Mouse (Mus musculus) hindbrain, embryonic 10.5 days (tissue): ENCODE data around the gene Ttc29. TPM values are rescaled to one million over a fixed set of nuclear protein-coding genes. Genes with fewer than 3 reads are reported as not detected.

Experiments
- DNase-seq: peaks from one replicate; pipeline ENCODE4 v3.0.0-alpha.2; 2017; ENCODE audit warnings: low spot score
- H3K27ac ChIP-seq: fragments of 300-500 bp; sonication (generic); 2 replicates; pipeline ENCODE4 v1.5.1; 2016; ENCODE audit warnings: mild to moderate bottlenecking, moderate library complexity
- H3K27me3 ChIP-seq: fragments of 300-500 bp; sonication (generic); 2 replicates; pipeline ENCODE4 v1.6.1; 2016; ENCODE audit warnings: mild to moderate bottlenecking; ENCODE audit not compliant: poor library complexity, insufficient read depth, severe bottlenecking
- H3K36me3 ChIP-seq: fragments of 300-500 bp; sonication (generic); 2 replicates; pipeline ENCODE4 v1.6.1; 2016; ENCODE audit warnings: mild to moderate bottlenecking, moderate library complexity
- H3K4me1 ChIP-seq: fragments of 300-500 bp; sonication (generic); replicated peaks from 2 replicates; pipeline ENCODE4 v1.6.1; 2016; ENCODE audit warnings: mild to moderate bottlenecking
- H3K4me3 ChIP-seq: fragments of 300-500 bp; sonication (generic); 2 replicates; pipeline ENCODE4 v1.5.1; 2016; ENCODE audit warnings: mild to moderate bottlenecking, moderate library complexity
- H3K9me3 ChIP-seq: fragments of 300-500 bp; sonication (generic); 2 replicates; pipeline ENCODE4 v1.6.1; 2016; ENCODE audit warnings: mild to moderate bottlenecking, moderate library complexity
- WGBS: fragments of 180-500 bp; shearing (Covaris S2); methylation state at CpG from one replicate; pipeline ENCODE4 v1.1.7; 2016; 5-methylcytosine and 5-hydroxymethylcytosine counted together
- polyA plus RNA-seq: library from polyadenylated mRNA; unstranded; fragments of >200 nt; fragmentation: Nextera tagmentation; extraction: Ambion mirVana; gene quantifications from 2 replicates; pipeline ENCODE4 v1.2.1, GENCODE M21; 2016

The Ttc29 gene
- polyA plus RNA-seq, 1 experiment from 2014 or later, result 1.1 TPM

GRCm38 (mm10) chr8:78431356-78431755, 218.3 kb downstream of the Ttc29 start:
- peak; percentile 64 for DNase-seq
- WGBS, result 4% methylated on average over 4 of the region's 4 CpGs
- Histone ChIP-seq H3K36me3 (no peaks in the 10 kb centered on the region), H3K4me1 (peaks cover 32% of the 10 kb centered on the region), H3K27me3 (peaks cover 100% of the 10 kb centered on the region), H3K4me3 (no peak overlapping the region), H3K9me3 (no peaks in the 10 kb centered on the region), H3K27ac (no peak overlapping the region)

GRCm38 (mm10) chr8:78432451-78432850, 219.4 kb downstream of the Ttc29 start:
- no peaks in the 10 kb centered on the region for H3K9me3 ChIP-seq
- H3K4me1 ChIP-seq, result peaks cover 32% of the 10 kb centered on the region
- H3K36me3 ChIP-seq, result no peaks in the 10 kb centered on the region
- no peak overlapping the region for H3K27ac ChIP-seq
- 22% methylated on average over 1 of the region's 1 CpGs for WGBS
- H3K27me3 ChIP-seq, result peaks cover 100% of the 10 kb centered on the region
- no peak for DNase-seq
- no peak overlapping the region for H3K4me3 ChIP-seq

- Histone ChIP-seq H3K27me3 (peaks cover 100% of the 10 kb centered on the region), H3K4me1 (peaks cover 39% of the 10 kb centered on the region), H3K36me3 (no peaks in the 10 kb centered on the region), H3K27ac (no peak overlapping the region), H3K4me3 (no peak overlapping the region), H3K9me3 (no peaks in the 10 kb centered on the region)
- no peak for DNase-seq
- 16% methylated on average over 5 of the region's 5 CpGs for WGBS
Measured at GRCm38 (mm10) chr8:78433318-78433717, 220.2 kb downstream of the Ttc29 start.

- peak overlapping the region; percentile 53 for H3K4me3 ChIP-seq
- DNase-seq, result no peak
- WGBS, result 3% methylated on average over 8 of the region's 8 CpGs
Measured at GRCm38 (mm10) chr8:78434340-78434739, 221.2 kb downstream of the Ttc29 start.

GRCm38 (mm10) chr8:78434823-78435623, 221.9 kb downstream of the Ttc29 start:
- peaks cover 41% of the 10 kb centered on the region for H3K4me1 ChIP-seq
- no peaks in the 10 kb centered on the region for H3K36me3 ChIP-seq
- H3K27me3 ChIP-seq, result peaks cover 100% of the 10 kb centered on the region
- no peak overlapping the region for H3K27ac ChIP-seq
- no peaks in the 10 kb centered on the region for H3K9me3 ChIP-seq
- under 1% methylated on average over 62 of the region's 62 CpGs for WGBS
- H3K4me3 ChIP-seq, result peak overlapping the region; percentile 53
- peak; percentile 56 for DNase-seq

More at GRCm38 (mm10) chr8:78434340-78434739, 221.2 kb downstream of the Ttc29 start:
- H3K27me3 ChIP-seq, result peaks cover 100% of the 10 kb centered on the region
- no peaks in the 10 kb centered on the region for H3K9me3 ChIP-seq
- no peaks in the 10 kb centered on the region for H3K36me3 ChIP-seq
- H3K27ac ChIP-seq, result no peak overlapping the region
- H3K4me1 ChIP-seq, result peaks cover 41% of the 10 kb centered on the region

GRCm38 (mm10) chr8:78435624-78435960, 222.5 kb downstream of the Ttc29 start:
- Histone ChIP-seq H3K4me3 (peak overlapping the region; percentile 53), H3K36me3 (no peaks in the 10 kb centered on the region), H3K27me3 (peaks cover 100% of the 10 kb centered on the region), H3K4me1 (peaks cover 41% of the 10 kb centered on the region), H3K9me3 (no peaks in the 10 kb centered on the region), H3K27ac (no peak overlapping the region)
- 1% methylated on average over 18 of the region's 18 CpGs for WGBS
- DNase-seq, result peak; percentile 38

GRCm38 (mm10) chr8:78436071-78436651, 223.1 kb downstream of the Ttc29 start, which contains the start of gene Pou4f2:
Gene Pou4f2, minus strand, starts transcription at chr8:78436645.
- no peaks in the 10 kb centered on the region for H3K36me3 ChIP-seq
- no peaks in the 10 kb centered on the region for H3K9me3 ChIP-seq
- WGBS, result under 1% methylated on average over 54 of the region's 54 CpGs
- H3K4me3 ChIP-seq, result peak within 1 kb of the TSS; percentile 53
- peaks cover 41% of the 10 kb centered on the region for H3K4me1 ChIP-seq
- H3K27ac ChIP-seq, result peak within 1 kb of the TSS; percentile 13
- DNase-seq, result peak; percentile 74
- peaks cover 100% of the 10 kb centered on the region for H3K27me3 ChIP-seq

GRCm38 (mm10) chr8:78436661-78437060, 223.6 kb downstream of the Ttc29 start:
- peaks cover 100% of the 10 kb centered on the region for H3K27me3 ChIP-seq
- peaks cover 41% of the 10 kb centered on the region for H3K4me1 ChIP-seq
- WGBS, result 1% methylated on average over 19 of the region's 25 CpGs
- DNase-seq, result no peak
- no peaks in the 10 kb centered on the region for H3K36me3 ChIP-seq
- H3K27ac ChIP-seq, result peak overlapping the region; percentile 13; the same call in 1 of the 2 replicates
- H3K9me3 ChIP-seq, result no peaks in the 10 kb centered on the region
- H3K4me3 ChIP-seq, result peak overlapping the region; percentile 53

- H3K9me3 ChIP-seq, result no peaks in the 10 kb centered on the region
- DNase-seq, result peak; percentile 43
- WGBS, result 2% methylated on average over 32 of the region's 32 CpGs
- H3K4me1 ChIP-seq, result peaks cover 41% of the 10 kb centered on the region
- H3K27ac ChIP-seq, result no peak overlapping the region
- H3K4me3 ChIP-seq, result peak overlapping the region; percentile 53
- peaks cover 100% of the 10 kb centered on the region for H3K27me3 ChIP-seq
- no peaks in the 10 kb centered on the region for H3K36me3 ChIP-seq
Measured at GRCm38 (mm10) chr8:78437140-78438045, 224.3 kb downstream of the Ttc29 start.

- Histone ChIP-seq H3K4me1 (peaks cover 41% of the 10 kb centered on the region), H3K4me3 (peak overlapping the region; percentile 53), H3K27ac (no peak overlapping the region), H3K9me3 (no peaks in the 10 kb centered on the region), H3K36me3 (no peaks in the 10 kb centered on the region), H3K27me3 (peaks cover 99% of the 10 kb centered on the region)
- DNase-seq, result peak; percentile 67
- WGBS, result under 1% methylated on average over 18 of the region's 18 CpGs
Measured at GRCm38 (mm10) chr8:78438121-78438520, 225.0 kb downstream of the Ttc29 start.

GRCm38 (mm10) chr8:78442781-78443180, 229.7 kb downstream of the Ttc29 start:
- WGBS, result 93% methylated on average over 1 of the region's 1 CpGs
- Histone ChIP-seq H3K27ac (no peak overlapping the region), H3K27me3 (peaks cover 61% of the 10 kb centered on the region), H3K4me1 (peaks cover 7% of the 10 kb centered on the region), H3K36me3 (no peaks in the 10 kb centered on the region), H3K4me3 (no peak overlapping the region), H3K9me3 (no peaks in the 10 kb centered on the region)
- DNase-seq, result no peak
